Mouse (Mus musculus) spleen, adult 18-20 months (tissue): ENCODE data around the gene Dpyd.

Experiments used
- DNase-seq, 2 experiments: peaks; one replicate each; pipeline ENCODE4 v3.0.0; 2022; ENCODE audit warnings: mixed read lengths in 2 of 2

Dpyd gene

DNA sequence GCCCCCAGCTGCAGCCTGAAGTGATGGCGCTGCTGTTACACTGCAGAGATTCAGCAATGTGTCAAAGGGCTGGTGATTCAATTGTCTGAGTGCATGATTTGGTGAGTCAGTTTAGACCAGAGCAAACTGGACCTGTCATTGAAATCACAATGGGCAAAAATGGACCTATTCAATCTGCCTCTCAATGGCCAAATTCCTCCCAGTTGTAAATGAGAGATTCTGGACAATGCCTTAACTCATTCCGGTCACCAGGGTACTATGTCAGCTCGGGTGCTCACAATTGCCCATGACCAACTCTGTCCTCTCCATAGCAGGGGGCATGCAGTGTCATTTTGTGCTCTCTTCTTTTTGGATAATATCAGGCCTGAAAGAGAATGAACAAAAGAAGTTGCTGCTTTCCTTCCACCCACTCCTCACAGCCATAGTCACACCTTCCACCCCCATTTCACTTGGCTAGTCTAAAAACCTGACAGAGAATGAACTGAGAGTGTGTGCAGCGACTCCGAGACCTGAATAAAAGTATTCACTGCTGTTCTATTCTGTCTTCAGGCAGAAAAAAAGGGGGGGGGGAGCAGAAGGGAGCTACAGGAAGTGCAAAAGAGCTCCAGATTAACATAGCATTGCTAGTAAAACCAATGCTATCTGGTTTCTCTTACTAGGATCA lies 533.4 kb downstream of the Dpyd start:
- no peak for DNase-seq

DNA sequence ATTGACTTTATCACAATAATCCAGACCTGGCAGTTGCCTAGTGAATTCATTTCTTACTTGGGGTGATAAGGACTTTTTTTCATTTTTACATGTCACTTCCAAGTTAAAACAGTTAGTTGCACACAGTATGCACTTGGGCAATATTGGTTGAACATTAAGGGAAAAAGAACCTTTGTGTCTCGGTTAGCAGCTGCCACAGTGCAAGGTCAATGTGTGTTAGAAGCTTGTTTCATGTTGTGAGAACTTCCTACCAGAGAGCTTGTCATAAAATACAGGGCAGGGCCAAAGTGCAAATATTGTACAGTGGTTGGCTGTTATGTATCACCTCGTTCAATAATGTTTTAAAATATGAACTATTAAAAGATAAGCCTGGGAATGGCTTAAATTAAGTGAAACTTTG lies 564.1 kb downstream of the Dpyd start:
- no peak for DNase-seq

GRCm38 (mm10) chr3:119128076-119128475 lies 566.1 kb downstream of the Dpyd start:
- DNase-seq: no peak

DNA sequence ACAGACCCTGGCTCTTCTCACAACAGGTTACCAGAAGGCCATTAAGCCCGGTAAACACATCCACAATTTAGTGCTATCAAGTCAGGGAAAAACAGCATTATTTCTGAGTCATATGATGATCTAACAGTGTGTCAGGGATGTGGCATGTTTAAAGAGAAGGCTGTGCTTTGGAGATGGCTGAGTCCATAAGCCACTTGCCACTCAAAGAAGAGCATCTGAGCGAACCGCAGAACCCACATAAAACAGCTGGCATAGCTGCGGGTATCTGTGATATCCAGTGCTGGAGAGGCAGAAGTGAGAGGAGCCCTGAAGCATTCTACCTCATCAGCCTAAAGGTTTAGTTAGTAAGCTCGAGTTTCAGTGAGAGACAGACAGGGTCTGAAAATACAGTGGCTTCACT lies 581.1 kb downstream of the Dpyd start:
- DNase-seq: no peak

- DNase-seq: no peak
Observed at GRCm38 (mm10) chr3:119144788-119145187, 582.9 kb downstream of the Dpyd start.

- DNase-seq: no peak
Observed at GRCm38 (mm10) chr3:119154604-119155444, 592.9 kb downstream of the Dpyd start.

GRCm38 (mm10) chr3:119158670-119159069 lies 596.7 kb downstream of the Dpyd start:
- no peak for DNase-seq

DNA sequence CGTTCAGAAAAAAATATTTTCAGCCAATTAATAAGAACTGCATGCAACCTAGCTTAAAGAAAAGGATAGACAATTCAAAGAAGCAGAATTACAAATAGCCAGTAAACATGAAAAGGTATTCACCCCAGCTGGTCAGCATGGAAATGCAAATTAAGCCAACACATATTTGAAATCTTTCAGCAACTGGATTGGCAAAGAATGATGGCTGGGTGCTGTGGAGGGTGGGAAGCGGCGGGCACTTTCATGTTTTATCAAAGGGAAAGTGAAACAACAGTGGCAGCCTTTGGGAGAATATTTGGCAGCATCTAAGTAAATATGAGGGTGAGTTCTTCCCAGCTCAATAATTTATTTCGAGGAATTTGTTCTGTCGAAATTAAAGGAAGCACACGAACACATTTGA lies 603.8 kb downstream of the Dpyd start:
- no peak for DNase-seq

DNA sequence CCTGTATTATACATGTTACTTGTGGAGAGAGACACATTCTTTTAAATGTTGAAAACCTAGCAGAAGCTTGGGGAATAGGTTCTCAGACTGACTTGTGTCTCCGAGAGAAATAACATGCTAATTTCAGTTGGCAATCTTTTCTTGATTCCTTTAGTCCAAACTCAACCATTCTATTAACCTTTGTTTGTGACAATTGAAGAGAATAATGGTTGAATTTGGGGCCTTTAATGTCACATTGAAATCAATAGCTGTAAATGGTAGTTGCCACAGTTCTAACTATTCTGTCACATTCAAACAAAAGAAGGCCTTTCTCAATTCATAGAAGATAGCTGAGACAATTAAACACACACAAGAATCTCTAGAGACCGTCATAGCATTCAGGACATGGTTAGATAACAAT lies 606.2 kb downstream of the Dpyd start:
- no peak for DNase-seq

DNA sequence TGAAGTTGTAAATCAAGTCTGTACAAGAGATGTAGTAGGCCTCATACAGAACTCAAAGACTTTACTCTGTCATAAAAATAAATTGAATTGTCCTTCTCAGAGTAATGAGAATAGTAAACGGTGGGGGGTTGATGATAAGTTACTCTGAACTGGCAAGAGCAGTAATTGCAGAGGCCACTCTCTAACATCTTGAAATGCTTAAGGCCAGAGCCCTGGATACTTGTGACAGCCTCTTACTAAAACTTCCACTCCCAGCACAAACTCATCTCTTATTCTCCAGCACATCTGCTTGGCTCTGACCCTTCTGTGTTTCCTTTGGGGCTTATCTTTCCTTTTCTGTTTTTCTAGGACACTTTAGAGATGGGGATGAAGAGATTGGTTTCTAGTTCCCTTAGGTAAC lies 606.7 kb downstream of the Dpyd start:
- no peak for DNase-seq

GRCm38 (mm10) chr3:119183261-119183660 lies 621.3 kb downstream of the Dpyd start:
- DNase-seq: no peak

- DNase-seq: no peak
Observed at GRCm38 (mm10) chr3:119194071-119194470, 632.1 kb downstream of the Dpyd start.

GRCm38 (mm10) chr3:119195613-119196012 lies 633.7 kb downstream of the Dpyd start:
- no peak for DNase-seq

GRCm38 (mm10) chr3:119220763-119221412 lies 659.0 kb downstream of the Dpyd start:
- DNase-seq: no peak

DNA sequence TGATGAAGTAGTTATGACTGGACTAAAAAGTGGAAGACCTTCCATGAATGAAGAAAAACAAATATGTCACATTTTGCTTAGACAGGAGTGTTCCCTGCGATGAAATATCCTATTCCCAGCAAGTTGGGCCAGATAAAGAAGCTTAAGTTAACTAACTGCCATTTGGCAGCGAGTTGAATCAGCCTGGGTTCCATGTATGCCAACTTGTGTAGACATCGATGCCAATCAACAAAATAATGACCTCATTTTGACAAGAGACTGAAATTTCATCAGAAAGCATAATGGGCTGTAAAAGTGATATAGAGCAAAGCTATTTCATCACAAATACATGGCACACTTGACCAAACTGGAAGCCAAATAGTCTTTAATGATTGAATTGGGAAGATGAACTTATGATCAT lies 681.3 kb downstream of the Dpyd start:
- no peak for DNase-seq

GRCm38 (mm10) chr3:119256516-119256915 lies 694.6 kb downstream of the Dpyd start:
- DNase-seq: no peak

- no peak for DNase-seq
Observed at GRCm38 (mm10) chr3:119275241-119275640, 713.3 kb downstream of the Dpyd start.

GRCm38 (mm10) chr3:119280671-119281070 lies 718.7 kb downstream of the Dpyd start:
- no peak for DNase-seq

- DNase-seq: no peak
Observed at GRCm38 (mm10) chr3:119314693-119315092, 752.8 kb downstream of the Dpyd start.

DNA sequence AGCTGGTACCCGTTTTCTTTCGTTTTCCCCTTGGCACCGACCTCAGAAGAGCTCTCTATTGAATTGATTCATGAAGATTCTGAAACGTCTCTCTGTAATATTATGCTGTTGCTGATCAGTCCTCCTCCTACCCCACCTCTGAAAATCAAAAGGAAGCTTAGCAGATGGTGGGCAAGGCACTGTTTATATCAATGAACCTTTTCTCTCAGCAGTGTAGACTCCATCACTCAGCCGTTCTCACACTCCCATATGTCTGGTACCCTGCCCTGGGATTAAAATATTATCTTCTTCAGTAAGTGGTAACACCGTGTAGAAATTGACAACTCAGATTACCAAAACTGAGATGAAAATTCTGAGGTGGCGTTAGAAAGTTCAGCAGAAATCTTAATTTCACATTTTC lies 767.1 kb downstream of the Dpyd start:
- no peak for DNase-seq

DNA sequence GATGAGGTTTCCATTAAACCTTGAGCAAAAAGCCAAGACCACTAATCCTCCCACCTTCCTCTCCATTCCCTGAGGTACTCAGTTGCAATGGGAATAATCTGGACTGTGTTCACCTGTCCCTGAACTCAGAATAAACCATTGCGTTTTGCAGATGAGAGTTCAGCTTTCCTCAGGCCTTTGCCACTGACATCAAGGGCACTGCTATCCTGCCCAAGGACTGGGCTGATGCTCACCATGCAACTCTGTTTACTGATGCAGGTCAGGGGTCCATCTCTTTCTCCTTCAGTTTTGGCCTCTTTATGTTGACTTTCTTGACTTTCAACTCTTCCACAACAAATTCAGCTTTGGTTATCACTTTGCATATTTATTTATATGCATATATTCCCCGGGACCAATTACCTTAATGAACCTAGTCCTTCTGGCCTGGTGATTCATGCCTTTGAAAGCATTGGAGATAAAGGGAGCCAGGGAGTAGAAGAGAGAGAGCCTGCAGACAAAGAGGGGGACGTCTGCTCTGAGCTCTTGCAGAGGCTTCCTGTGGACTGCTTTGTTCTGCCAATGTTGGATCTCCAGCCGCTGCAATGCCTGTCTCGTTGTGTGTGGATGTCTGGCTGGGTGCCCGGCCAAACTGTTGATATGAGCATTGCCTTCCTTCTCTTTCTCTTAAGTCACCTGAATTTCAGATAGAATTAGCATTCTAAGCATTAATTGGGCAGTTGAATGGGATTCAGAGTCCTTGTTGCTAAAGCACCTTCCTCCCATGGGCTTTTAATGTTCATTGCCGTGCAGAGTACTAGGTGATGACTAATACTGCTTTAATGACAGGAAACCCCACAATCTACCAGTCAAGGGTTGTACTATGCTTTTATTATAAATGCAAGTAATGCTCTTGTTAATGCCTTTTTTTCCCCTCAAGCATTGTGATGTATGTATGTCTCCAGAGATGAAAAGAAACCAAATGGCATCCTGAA lies 771.7 kb downstream of the Dpyd start:
- DNase-seq: no peak

GRCm38 (mm10) chr3:119361555-119362385 lies 799.8 kb downstream of the Dpyd start:
- DNase-seq: no peak
